ENCODE assay signal across 9 mouse cellular contexts in the genomic region with DNA sequence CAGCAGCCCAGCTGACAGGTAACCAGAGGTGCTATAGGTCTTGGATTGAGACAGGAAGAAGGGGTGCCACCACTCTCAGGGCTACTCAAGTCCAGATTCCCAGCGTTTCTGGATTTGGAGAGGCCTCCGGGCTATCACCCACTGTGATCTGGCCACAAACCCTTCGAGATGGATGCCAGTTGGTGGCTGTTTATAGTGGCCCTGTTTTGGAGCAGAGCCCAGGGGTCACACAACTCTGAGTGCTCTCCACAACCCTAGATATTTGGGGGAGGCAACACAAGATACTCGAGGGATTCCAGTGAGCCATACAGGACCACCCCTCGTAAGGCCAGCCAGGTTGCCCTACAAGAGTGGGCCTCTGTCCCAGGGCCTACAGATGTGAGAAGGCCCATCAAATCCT. TPM values are rescaled to one million over a fixed set of nuclear protein-coding genes. Genes with fewer than 3 reads are reported as not detected.
DNase-seq lines count a peak whose midpoint lies in the region; ATAC-seq and TF ChIP-seq lines count a peak whose summit lies in the region.
"Had no signal": no experiment of that assay in that cellular context is flagged by ENCODE, and none has a peak within 500 bp of the region (broad histone marks: within the 10 kb centered on the region; RNA-seq: fewer than 3 reads in every experiment).

No protein-coding gene starts in this region.

- H3K27me3 ChIP-seq in heart, embryonic 13.5 days (replicated peaks): no peaks in the 10 kb centered on the region
- no peaks in the 10 kb centered on the region for H3K27me3 ChIP-seq in hindbrain, embryonic 10.5 days (ENCODE audit: insufficient read depth, poor library complexity, severe bottlenecking)
- H3K27me3 ChIP-seq in midbrain, embryonic 12.5 days: no peaks in the 10 kb centered on the region
- H3K27me3 ChIP-seq: Patski had no signal

- peaks cover 69% of the 10 kb centered on the region for H3K4me1 ChIP-seq in heart, embryonic 13.5 days
- H3K4me1 ChIP-seq in bone marrow macrophage, adult 2 months (ENCODE audit: control insufficient read depth, insufficient read depth, low read length): peaks cover 40% of the 10 kb centered on the region
- peaks cover 68% of the 10 kb centered on the region for H3K4me1 ChIP-seq in hindbrain, embryonic 10.5 days (replicated peaks)
- H3K4me1 ChIP-seq in midbrain, embryonic 12.5 days: peaks cover 36% of the 10 kb centered on the region

- TF ChIP-seq CTCF in bone marrow macrophage, adult 2 months (IDR thresholded peaks at IDR 0.05; ENCODE audit: low read depth, low read length): no peak

- no peak for TF ChIP-seq POLR2A in bone marrow macrophage, adult 2 months (IDR thresholded peaks at IDR 0.05; ENCODE audit: borderline replicate concordance, low read depth, low read length)

- H3K9ac ChIP-seq in heart, embryonic 13.5 days: peak overlapping the region; percentile 99
- H3K9ac ChIP-seq in midbrain, embryonic 12.5 days (replicated peaks): peak overlapping the region; percentile 100

- peak overlapping the region; percentile 81 for H3K4me2 ChIP-seq in heart, embryonic 13.5 days
- peak overlapping the region; percentile 87 for H3K4me2 ChIP-seq in midbrain, embryonic 12.5 days (replicated peaks)

- no peak for DNase-seq in heart, postnatal 36 days
- no peak for DNase-seq in hindbrain, embryonic 10.5 days (ENCODE audit: low spot score)
- DNase-seq in gastrocnemius, postnatal 25 days: no peak
- no peak for DNase-seq in layer of hippocampus, adult 18-20 months (ENCODE audit: low spot score in 2 of 2)
- no peak for DNase-seq in adrenal gland, adult 18-20 months (ENCODE audit: low spot score in 2 of 2)

- peak overlapping the region; percentile 86; the same call in 1 of the 2 replicates for H3K27ac ChIP-seq in heart, embryonic 13.5 days (replicated peaks)
- no peak overlapping the region for H3K27ac ChIP-seq in bone marrow macrophage, adult 2 months (ENCODE audit: insufficient read depth, low read depth, low read length)
- H3K27ac ChIP-seq in hindbrain, embryonic 10.5 days: peak overlapping the region; percentile 99
- no peak overlapping the region; the same call in 1 of the 2 replicates for H3K27ac ChIP-seq in midbrain, embryonic 12.5 days (replicated peaks)

- intact Hi-C loops in heart, postnatal 36 days (cut with DNase I): loop anchor here (5.0 kb wide), 1 partner anchor 318 kb away; a partner anchor contains a TSS

- H3K9me3 ChIP-seq in heart, embryonic 13.5 days: no peaks in the 10 kb centered on the region
- H3K9me3 ChIP-seq in hindbrain, embryonic 10.5 days: no peaks in the 10 kb centered on the region
- H3K9me3 ChIP-seq in midbrain, embryonic 12.5 days: no peaks in the 10 kb centered on the region

- peak overlapping the region; percentile 94 for H3K4me3 ChIP-seq in heart, embryonic 13.5 days
- peak overlapping the region; percentile 83 for H3K4me3 ChIP-seq in bone marrow macrophage, adult 2 months (ENCODE audit: insufficient read depth, low read length)
- peak overlapping the region; percentile 97 for H3K4me3 ChIP-seq in hindbrain, embryonic 10.5 days
- H3K4me3 ChIP-seq in midbrain, embryonic 12.5 days: peak overlapping the region; percentile 98

- H3K36me3 ChIP-seq in heart, embryonic 13.5 days: no peaks in the 10 kb centered on the region
- H3K36me3 ChIP-seq in hindbrain, embryonic 10.5 days: peaks cover 6% of the 10 kb centered on the region; the same call in 1 of the 2 replicates
- no peaks in the 10 kb centered on the region for H3K36me3 ChIP-seq in midbrain, embryonic 12.5 days

- 25% methylated on average over 5 of the region's 5 CpGs for WGBS in heart, embryonic 13.5 days
- 26% methylated on average over 5 of the region's 5 CpGs for WGBS in hindbrain, embryonic 10.5 days
- 24% methylated on average over 5 of the region's 5 CpGs for WGBS in midbrain, embryonic 12.5 days

- no peak for ATAC-seq in heart, embryonic 13.5 days (ENCODE audit: extremely low read depth, insufficient number of reproducible peaks, low FRiP score, low TSS enrichment)
- ATAC-seq in midbrain, embryonic 12.5 days (ENCODE audit: low FRiP score, low read depth): no peak
- ATAC-seq: Patski had no signal

RNA-seq across cellular contexts. Expression of a gene that starts 1.8 kb away (rescaled TPM):
- 3.6 and 4.3 TPM in 2 replicates for polyA plus RNA-seq in heart, embryonic 13.5 days (2015; fragmentation: Nextera tagmentation; extraction: Ambion mirVana)
- total RNA-seq in heart, postnatal 36 days (2021): 10 to 100 TPM; 27.5 to 28.8 TPM
- polyA plus RNA-seq in bone marrow macrophage, adult 2 months (2012; ENCODE audit: insufficient read depth, insufficient read length, missing spikeins): 19.2 and 20.4 TPM in 2 replicates
- polyA plus RNA-seq in hindbrain, embryonic 10.5 days (2016; fragmentation: Nextera tagmentation; extraction: Ambion mirVana): 6.9 and 8.7 TPM in 2 replicates
- polyA plus RNA-seq in midbrain, embryonic 12.5 days (2016; fragmentation: Nextera tagmentation; extraction: Ambion mirVana): 11.3 and 11.4 TPM in 2 replicates
- 10 to 100 TPM; 22.7 to 26.8 TPM for total RNA-seq in gastrocnemius, postnatal 25 days (2021)
- total RNA-seq in layer of hippocampus, adult 18-20 months (2021): 10 to 100 TPM; 41.0 to 41.7 TPM
- total RNA-seq in adrenal gland, adult 18-20 months (2021): 10 to 100 TPM; 46.7 to 47.4 TPM

Comparison
In these comparisons a context has a peak if more than half of its experiments do, and no peak if none do; other contexts are left out.
1. H3K27ac ChIP-seq: peak in heart, embryonic 13.5 days (single experiment) and hindbrain, embryonic 10.5 days (single experiment); none in bone marrow macrophage, adult 2 months (single experiment) and midbrain, embryonic 12.5 days (single experiment).
2. Peak in every context shown above with its lines, with median percentiles within 50 percentile points of each other: H3K4me3 ChIP-seq.